Mouse (Mus musculus): ENCODE measurements around the gene Osbpl7. TPM values are rescaled to one million over a fixed set of nuclear protein-coding genes. Genes with fewer than 3 reads are reported as not detected.
A peak's percentile ranks its signal among the peaks of the same experiment; 100 is the strongest.

Gene Osbpl7
- total and polyA plus RNA-seq, 3 experiments = 7.4 to 24.4 (median 17.6) TPM

DNA sequence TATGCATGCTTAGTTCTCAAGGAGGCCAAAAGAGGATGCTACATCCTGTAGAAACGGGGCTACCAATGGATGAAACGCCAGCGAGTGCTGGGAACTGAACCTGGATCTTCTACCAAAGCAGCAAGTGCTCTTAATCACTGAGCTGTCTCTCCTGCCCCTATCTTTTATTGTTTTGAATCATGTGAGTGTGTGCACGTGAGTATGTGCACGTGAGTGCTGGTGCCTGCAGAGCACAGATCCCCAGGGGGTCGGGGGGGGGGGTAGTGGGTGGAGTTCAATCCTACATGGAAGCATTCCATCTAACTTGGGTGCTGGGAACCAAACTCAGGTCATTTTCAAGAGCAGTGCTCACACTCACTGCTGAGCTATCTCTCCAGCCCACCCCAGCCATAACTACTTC is 35.9 kb downstream of the Osbpl7 start:
- dilution Hi-C loops (cut with MboI; ENCODE audit: extremely low pct_ligation_motif_present, extremely low pct_unique_long_range_greater_than_20kb, low sequenced_read_pairs) = no loop called here
- H3K4me1 ChIP-seq (ENCODE audit: control insufficient read depth in 1 of 2, insufficient read depth in 2 of 2) = peaks cover 18 to 19% of the 10 kb centered on the region in 2 experiments
- no peak overlapping the region for H3K27ac ChIP-seq (ENCODE audit: insufficient read depth, low read depth)
- no peak for TF ChIP-seq UBTF (IDR thresholded peaks at IDR 0.05; ENCODE audit: low read depth, low read length)
- TF ChIP-seq ZNF384 (IDR thresholded peaks at IDR 0.05; ENCODE audit: low read depth, low read length) = no peak
- TF ChIP-seq ZKSCAN1 (IDR thresholded peaks at IDR 0.05; ENCODE audit: borderline replicate concordance, low read depth, low read length) = no peak
- peak; percentile 55; the same call in 1 of the 2 replicates for TF ChIP-seq BHLHE40 (IDR thresholded peaks at IDR 0.05; ENCODE audit: low read depth, low read length)
- H3K36me3 ChIP-seq (replicated peaks in 1 of 2; ENCODE audit: control insufficient read depth in 1 of 2, insufficient read depth in 1 of 2, low read length in 1 of 2) = no peaks in the 10 kb centered on the region
- H3K4me3 ChIP-seq (replicated peaks in 1 of 3; ENCODE audit: low read depth in 2 of 3, low read length in 2 of 3, poor library complexity in 1 of 3) = no peak overlapping the region
- no peak overlapping the region for H3K9ac ChIP-seq (ENCODE audit: insufficient read depth, low read depth)
- H3K79me2 ChIP-seq (replicated peaks; ENCODE audit: control insufficient read depth, extremely low read depth, insufficient read depth, poor library complexity, severe bottlenecking) = no peaks in the 10 kb centered on the region
- in situ Hi-C loops (cut with MboI; ENCODE audit: low pct_ligation_motif_present, low pct_unique_long_range_greater_than_20kb, low sequenced_read_pairs) = no loop called here
- DNase-seq (ENCODE audit: extremely low read depth) = no peak
- peaks cover 46% of the 10 kb centered on the region for H3K9me3 ChIP-seq (replicated peaks; ENCODE audit: low read length)
- H3K4me2 ChIP-seq (ENCODE audit: insufficient read depth, low read depth, poor library complexity, severe bottlenecking) = no peak overlapping the region
- H3K27me3 ChIP-seq (replicated peaks) = peaks cover 19% of the 10 kb centered on the region

DNA sequence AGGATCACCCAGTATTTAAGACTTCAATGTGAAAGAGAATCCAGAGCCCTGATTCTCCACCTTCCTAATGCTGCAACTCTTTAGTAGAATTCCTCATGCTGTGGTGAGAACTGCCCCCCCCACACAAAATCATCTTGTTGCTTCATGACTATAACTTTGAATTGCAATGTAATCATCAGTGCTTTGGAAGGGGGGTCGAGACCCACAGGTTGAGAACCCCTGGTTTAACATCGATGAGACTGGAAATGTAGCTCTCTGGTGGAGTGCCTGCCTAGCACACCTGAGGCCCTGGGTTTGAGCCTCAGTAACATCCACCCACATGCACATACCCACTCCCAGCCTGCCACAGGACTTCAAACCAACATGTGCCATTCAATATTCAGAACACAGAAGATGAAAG is 44.2 kb downstream of the Osbpl7 start:
- H3K4me1 ChIP-seq (ENCODE audit: control insufficient read depth in 1 of 2, insufficient read depth in 2 of 2) = peaks cover 0 to 4% of the 10 kb centered on the region in 2 experiments; a peak in 1 of 4 replicates
- no peaks in the 10 kb centered on the region for H3K79me2 ChIP-seq (replicated peaks; ENCODE audit: control insufficient read depth, extremely low read depth, insufficient read depth, poor library complexity, severe bottlenecking)
- H3K4me3 ChIP-seq (replicated peaks in 1 of 3; ENCODE audit: low read depth in 2 of 3, low read length in 2 of 3, poor library complexity in 1 of 3) = no peak overlapping the region
- H3K36me3 ChIP-seq (replicated peaks in 1 of 2; ENCODE audit: control insufficient read depth in 1 of 2, insufficient read depth in 1 of 2, low read length in 1 of 2) = no peaks in the 10 kb centered on the region
- no peak for TF ChIP-seq NRF1 (IDR thresholded peaks at IDR 0.05; ENCODE audit: low read depth, low read length)
- peak; percentile 85; the same call in 1 of the 2 replicates for TF ChIP-seq CHD2 (IDR thresholded peaks at IDR 0.05; ENCODE audit: low read length)
- no peak for TF ChIP-seq MXI1 (IDR thresholded peaks at IDR 0.05; ENCODE audit: low read depth, low read length)
- no peak for TF ChIP-seq IRF4 (IDR thresholded peaks at IDR 0.05; ENCODE audit: low read depth, low read length)
- TF ChIP-seq JUN (IDR thresholded peaks at IDR 0.05; ENCODE audit: insufficient read depth, low read depth, low read length) = no peak
- TF ChIP-seq HCFC1 (IDR thresholded peaks at IDR 0.05; ENCODE audit: low read depth, low read length) = no peak
- H3K4me2 ChIP-seq (ENCODE audit: insufficient read depth, low read depth, poor library complexity, severe bottlenecking) = no peak overlapping the region
- no peak overlapping the region for H3K27ac ChIP-seq (ENCODE audit: insufficient read depth, low read depth)
- no peak for DNase-seq (ENCODE audit: extremely low read depth)
- H3K9me3 ChIP-seq (replicated peaks; ENCODE audit: low read length) = peaks cover 6% of the 10 kb centered on the region
- H3K9ac ChIP-seq (ENCODE audit: insufficient read depth, low read depth) = no peak overlapping the region
- dilution Hi-C loops (cut with MboI; ENCODE audit: extremely low pct_ligation_motif_present, extremely low pct_unique_long_range_greater_than_20kb, low sequenced_read_pairs) (no loop called here), in situ Hi-C loops (cut with MboI; ENCODE audit: low pct_ligation_motif_present, low pct_unique_long_range_greater_than_20kb, low sequenced_read_pairs) (loop anchor here (10.0 kb wide), 1 partner anchor 50 kb away; no protein-coding TSS in a partner anchor)
- peaks cover 66% of the 10 kb centered on the region for H3K27me3 ChIP-seq (replicated peaks)

DNA sequence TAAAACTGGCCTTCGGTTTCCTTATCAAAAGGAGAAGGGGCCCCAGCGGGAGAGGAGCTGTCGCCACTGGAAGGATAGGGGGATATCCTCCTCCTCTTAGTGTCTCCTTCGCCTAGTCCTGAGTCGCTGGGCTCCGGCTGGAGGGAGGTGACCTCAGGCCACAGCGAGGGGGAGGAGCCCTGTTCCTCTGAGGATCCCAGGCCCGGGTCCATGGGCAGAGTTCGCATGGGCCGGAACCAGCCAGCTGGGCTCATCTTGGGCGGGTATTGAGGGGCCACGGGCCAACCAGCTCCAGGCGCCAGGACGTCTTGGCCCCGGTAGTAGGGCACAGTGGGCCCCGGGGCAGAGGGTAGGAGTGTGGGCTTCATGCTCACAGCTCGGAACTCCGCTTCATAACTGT is 48.4 kb downstream of the Osbpl7 start:
- in situ Hi-C loops (cut with MboI; ENCODE audit: low pct_ligation_motif_present, low pct_unique_long_range_greater_than_20kb, low sequenced_read_pairs) = loop anchor here (10.0 kb wide), 1 partner anchor 46 kb away; no protein-coding TSS in a partner anchor
- H3K79me2 ChIP-seq (replicated peaks; ENCODE audit: control insufficient read depth, extremely low read depth, insufficient read depth, poor library complexity, severe bottlenecking) = no peaks in the 10 kb centered on the region
- no peak overlapping the region for H3K9ac ChIP-seq (ENCODE audit: insufficient read depth, low read depth)
- no peak overlapping the region for H3K27ac ChIP-seq (ENCODE audit: insufficient read depth, low read depth)
- H3K4me3 ChIP-seq (replicated peaks in 1 of 3; ENCODE audit: low read depth in 2 of 3, low read length in 2 of 3, poor library complexity in 1 of 3) = no peak overlapping the region
- H3K4me2 ChIP-seq (ENCODE audit: insufficient read depth, low read depth, poor library complexity, severe bottlenecking) = no peak overlapping the region
- no peak for DNase-seq (ENCODE audit: extremely low read depth)
- no peak for TF ChIP-seq POLR2AphosphoS2 (IDR thresholded peaks at IDR 0.05; ENCODE audit: low read depth, low read length)
- TF ChIP-seq MYC (IDR thresholded peaks at IDR 0.05; ENCODE audit: low read depth, low read length) = no peak
- TF ChIP-seq E2F4 (IDR thresholded peaks at IDR 0.05; ENCODE audit: insufficient replicate concordance, low read depth, low read length) = no peak
- no peak for TF ChIP-seq MXI1 (IDR thresholded peaks at IDR 0.05; ENCODE audit: low read depth, low read length)
- no peak for TF ChIP-seq MAFK (IDR thresholded peaks at IDR 0.05; ENCODE audit: insufficient replicate concordance, low read length)
- no peak for TF ChIP-seq RCOR1 (conservative IDR thresholded peaks at IDR 0.05; ENCODE audit: low read depth, low read length)
- H3K36me3 ChIP-seq (replicated peaks in 1 of 2; ENCODE audit: control insufficient read depth in 1 of 2, insufficient read depth in 1 of 2, low read length in 1 of 2) = no peaks in the 10 kb centered on the region
- peaks cover 54% of the 10 kb centered on the region for H3K27me3 ChIP-seq (replicated peaks)
- peaks cover 2 to 4% of the 10 kb centered on the region in 2 experiments; a peak in 3 of 4 replicates for H3K4me1 ChIP-seq (ENCODE audit: control insufficient read depth in 1 of 2, insufficient read depth in 2 of 2)
- H3K9me3 ChIP-seq (replicated peaks; ENCODE audit: low read length) = no peaks in the 10 kb centered on the region
- dilution Hi-C loops (cut with MboI; ENCODE audit: extremely low pct_ligation_motif_present, extremely low pct_unique_long_range_greater_than_20kb, low sequenced_read_pairs) = no loop called here

Measured in CH12.LX (cell line).